Mouse (Mus musculus) liver, embryonic 14.5 days (tissue): Measurements from ENCODE around the gene Unc13d.

Experiments used
- CTCF ChIP-seq: IDR thresholded peaks from 2 replicates; pipeline ENCODE4 v1.5.1; 2016; ENCODE audit warnings: antibody characterized with exemption, low read depth, control low read depth
- EP300 ChIP-seq: IDR thresholded peaks from 2 replicates; pipeline ENCODE4 v1.6.1; 2016; ENCODE audit warnings: antibody characterized with exemption, low read depth

DNA sequence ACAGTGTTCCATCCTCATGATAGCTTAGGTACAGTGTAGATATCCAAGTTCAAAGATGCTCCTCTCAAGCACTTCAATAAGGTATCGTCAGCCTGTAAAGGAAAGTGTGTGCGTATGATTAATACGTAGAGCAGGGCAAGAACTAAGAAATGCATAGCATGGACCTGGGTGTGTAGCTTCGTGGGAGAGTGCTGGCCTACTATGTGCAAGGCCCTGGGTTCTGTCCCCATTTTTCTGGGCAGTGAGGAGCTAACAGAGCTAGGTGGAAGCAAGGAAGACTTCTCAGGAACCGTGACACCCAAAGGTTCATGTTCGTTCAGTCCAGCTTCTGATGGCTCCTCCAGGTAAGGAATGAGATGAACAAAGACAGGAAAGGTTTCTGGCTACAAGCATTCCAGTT lies 32.6 kb downstream of the Unc13d start:
- TF ChIP-seq CTCF (no peak), EP300 (no peak)
